Mouse (Mus musculus) intestine, embryonic 15.5 days (tissue): ENCODE data around the gene Scrn3. TPM values are rescaled to one million over a fixed set of nuclear protein-coding genes. Genes with fewer than 3 reads are reported as not detected.

Experiments
- ATAC-seq: fragments of 200-750 bp; cut with Nextera tagmentation; 2 replicates; pipeline ENCODE4 v1.8.0; 2017; ENCODE audit warnings: moderate TSS enrichment, moderate library complexity
- H3K27ac ChIP-seq: fragments of 300-500 bp; sonication (generic); 2 replicates; pipeline ENCODE4 v1.5.1; 2015; ENCODE audit warnings: mild to moderate bottlenecking, inconsistent platforms
- H3K27me3 ChIP-seq: fragments of 300-500 bp; sonication (generic); replicated peaks from 2 replicates; pipeline ENCODE4 v1.6.1; 2015; ENCODE audit warnings: inconsistent platforms
- H3K36me3 ChIP-seq: fragments of 300-500 bp; sonication (generic); 2 replicates; pipeline ENCODE4 v1.6.1; 2015; ENCODE audit warnings: inconsistent platforms
- H3K4me1 ChIP-seq: fragments of 300-500 bp; sonication (generic); replicated peaks from 2 replicates; pipeline ENCODE4 v1.6.1; 2015; ENCODE audit warnings: inconsistent platforms
- H3K4me2 ChIP-seq: fragments of 300-500 bp; sonication (generic); replicated peaks from 2 replicates; pipeline ENCODE4 v1.6.1; 2015; ENCODE audit warnings: mild to moderate bottlenecking, inconsistent platforms
- H3K4me3 ChIP-seq: fragments of 300-500 bp; sonication (generic); replicated peaks from 2 replicates; pipeline ENCODE4 v1.5.1; 2015; ENCODE audit warnings: inconsistent platforms
- H3K9ac ChIP-seq: fragments of 300-500 bp; sonication (generic); 2 replicates; pipeline ENCODE4 v1.6.1; 2015; ENCODE audit warnings: inconsistent platforms
- H3K9me3 ChIP-seq: fragments of 300-500 bp; sonication (generic); 2 replicates; pipeline ENCODE4 v1.6.1; 2016; ENCODE audit warnings: inconsistent platforms
- WGBS: fragments of 180-500 bp; shearing (Covaris S2); methylation state at CpG from one replicate; pipeline ENCODE4 v1.1.7; 2015; 5-methylcytosine and 5-hydroxymethylcytosine counted together
- polyA plus RNA-seq: library from polyadenylated mRNA; unstranded; fragments of >200 nt; fragmentation: Nextera tagmentation; extraction: Ambion mirVana; gene quantifications from 2 replicates; pipeline ENCODE4 v1.2.1, GENCODE M21; 2015

The Scrn3 gene
- polyA plus RNA-seq, 1 experiment from 2014 or later = 16.7 TPM

DNA sequence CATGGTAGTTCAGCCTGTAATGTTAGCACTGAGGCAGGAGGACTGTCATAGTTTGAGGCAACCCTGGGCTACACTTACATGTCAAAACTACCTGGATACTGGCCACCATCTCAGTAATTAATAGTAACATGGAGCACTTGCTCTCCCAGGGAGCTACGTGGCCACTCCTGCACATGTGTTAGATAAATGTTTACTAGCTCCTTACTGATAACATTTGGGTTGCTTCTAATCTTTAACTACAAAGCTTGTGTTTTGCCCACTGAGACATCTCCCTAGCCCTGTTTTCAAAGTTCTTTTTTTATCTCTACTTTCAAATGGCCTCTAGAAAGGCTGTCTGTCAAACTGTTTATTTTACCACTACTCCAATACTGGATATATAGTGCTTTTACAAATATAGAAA lies 10.4 kb upstream of the Scrn3 start:
- ATAC-seq = no peak
- no peak overlapping the region for H3K4me3 ChIP-seq
- peaks cover 8% of the 10 kb centered on the region; the same call in 1 of the 2 replicates for H3K36me3 ChIP-seq
- H3K27me3 ChIP-seq = no peaks in the 10 kb centered on the region
- no peak overlapping the region for H3K9ac ChIP-seq
- no peaks in the 10 kb centered on the region for H3K4me1 ChIP-seq
- no peak overlapping the region for H3K4me2 ChIP-seq
- WGBS = 42% methylated on average over 1 of the region's 1 CpGs
- H3K9me3 ChIP-seq = no peaks in the 10 kb centered on the region
- H3K27ac ChIP-seq = no peak overlapping the region

DNA sequence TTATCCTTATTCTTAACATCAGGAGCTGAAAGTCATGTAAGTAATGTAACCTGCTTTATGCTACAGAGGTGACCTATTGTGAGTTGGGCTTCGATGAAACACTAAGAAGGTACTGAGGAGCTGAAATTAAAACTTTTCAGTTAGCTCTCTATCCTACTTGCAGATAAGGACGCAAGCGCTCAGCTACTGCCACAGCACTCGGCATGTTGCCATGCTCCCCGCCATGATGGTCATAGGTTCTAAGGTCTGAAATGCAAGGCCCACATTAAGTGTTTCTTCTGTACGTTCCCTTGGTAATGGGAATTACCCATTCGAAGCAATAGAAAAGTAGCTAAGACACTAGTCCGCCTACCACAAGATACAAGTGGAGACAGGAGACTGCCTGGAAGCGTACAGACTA lies 9.7 kb upstream of the Scrn3 start:
- ATAC-seq = no peak
- Histone ChIP-seq H3K9ac (no peak overlapping the region), H3K4me1 (no peaks in the 10 kb centered on the region), H3K4me3 (no peak overlapping the region), H3K9me3 (no peaks in the 10 kb centered on the region), H3K27ac (no peak overlapping the region), H3K27me3 (no peaks in the 10 kb centered on the region), H3K4me2 (no peak overlapping the region), H3K36me3 (peaks cover 13% of the 10 kb centered on the region; the same call in 1 of the 2 replicates)
- 96% methylated on average over 9 of the region's 9 CpGs for WGBS

DNA sequence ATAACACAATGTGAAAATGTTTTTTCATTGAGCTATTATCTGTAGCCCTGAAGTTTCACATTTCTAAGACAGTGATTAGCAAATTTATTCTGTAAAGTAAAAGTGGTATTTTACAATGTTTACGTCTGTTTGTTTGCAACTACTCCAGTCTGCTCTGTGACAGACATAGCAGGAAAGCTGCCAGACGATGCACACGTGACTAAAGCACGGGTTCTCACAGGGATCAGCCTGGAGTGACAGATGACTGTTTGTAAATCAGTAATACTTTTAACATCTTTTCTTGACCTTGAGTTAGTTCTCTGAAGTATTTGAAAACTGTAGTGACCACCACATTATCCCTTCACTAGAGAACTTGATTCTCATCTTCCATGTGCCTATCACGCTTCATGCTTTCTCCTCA lies 7.9 kb upstream of the Scrn3 start:
- peaks cover 18% of the 10 kb centered on the region for H3K36me3 ChIP-seq
- H3K4me1 ChIP-seq = no peaks in the 10 kb centered on the region
- no peak overlapping the region for H3K9ac ChIP-seq
- ATAC-seq = no peak
- 79% methylated on average over 5 of the region's 5 CpGs for WGBS
- H3K4me2 ChIP-seq = no peak overlapping the region
- no peak overlapping the region for H3K4me3 ChIP-seq
- H3K9me3 ChIP-seq = no peaks in the 10 kb centered on the region
- H3K27me3 ChIP-seq = no peaks in the 10 kb centered on the region
- no peak overlapping the region for H3K27ac ChIP-seq

DNA sequence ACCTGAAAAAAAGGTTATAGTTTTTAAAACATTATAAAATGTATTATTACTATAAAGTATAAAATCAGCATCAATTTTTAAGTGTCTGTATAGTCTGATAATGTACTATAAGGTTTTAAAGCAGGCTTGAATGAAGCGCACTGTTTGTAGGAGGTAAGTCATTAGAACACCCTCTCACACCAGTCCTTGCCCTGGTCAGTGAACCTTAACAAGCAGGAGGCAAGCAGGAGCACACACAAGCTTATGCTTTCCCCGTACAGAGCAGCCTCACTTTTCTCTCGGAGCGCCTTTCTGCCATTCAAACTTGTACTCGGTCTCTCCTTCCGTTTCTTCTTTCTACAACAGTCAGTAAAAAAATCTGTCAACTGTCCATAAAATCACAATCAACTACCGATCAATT lies 6.4 kb upstream of the Scrn3 start:
- H3K4me3 ChIP-seq = no peak overlapping the region
- H3K9me3 ChIP-seq = no peaks in the 10 kb centered on the region
- no peak overlapping the region for H3K9ac ChIP-seq
- no peak overlapping the region for H3K27ac ChIP-seq
- no peaks in the 10 kb centered on the region for H3K27me3 ChIP-seq
- no peaks in the 10 kb centered on the region; the same call in 1 of the 2 replicates for H3K4me1 ChIP-seq
- no peak for ATAC-seq
- no peak overlapping the region for H3K4me2 ChIP-seq
- WGBS = 89% methylated on average over 7 of the region's 7 CpGs
- peaks cover 20% of the 10 kb centered on the region for H3K36me3 ChIP-seq

DNA sequence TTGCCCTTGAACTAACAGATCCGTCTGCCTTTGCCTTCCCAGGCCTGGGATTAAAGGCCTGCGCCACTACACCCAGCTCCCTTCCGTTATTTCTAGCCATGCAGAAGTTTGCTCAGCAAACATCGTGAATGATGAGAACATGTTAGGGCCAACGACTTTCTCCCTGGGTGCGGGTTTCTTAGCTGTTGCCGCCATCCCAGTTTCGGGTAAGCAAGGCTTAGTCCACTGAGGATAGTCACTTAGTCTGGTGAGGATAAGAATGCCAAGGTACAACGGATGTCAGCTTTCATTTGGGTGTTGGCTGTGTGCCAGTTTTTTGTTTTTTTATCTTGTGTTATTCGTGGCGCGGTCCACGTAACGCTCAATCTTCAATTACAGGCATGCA lies 708 bp downstream of the Scrn3 start:
- Histone ChIP-seq H3K4me1 (peaks cover 7% of the 10 kb centered on the region; the same call in 1 of the 2 replicates), H3K36me3 (peaks cover 6% of the 10 kb centered on the region; the same call in 1 of the 2 replicates), H3K9me3 (no peaks in the 10 kb centered on the region), H3K4me2 (peak overlapping the region; percentile 63), H3K27me3 (no peaks in the 10 kb centered on the region), H3K4me3 (peak overlapping the region; percentile 82), H3K27ac (peak overlapping the region; percentile 83), H3K9ac (peak overlapping the region; percentile 60)
- WGBS = 37% methylated on average over 14 of the region's 14 CpGs
- peak; percentile 74 for ATAC-seq

DNA sequence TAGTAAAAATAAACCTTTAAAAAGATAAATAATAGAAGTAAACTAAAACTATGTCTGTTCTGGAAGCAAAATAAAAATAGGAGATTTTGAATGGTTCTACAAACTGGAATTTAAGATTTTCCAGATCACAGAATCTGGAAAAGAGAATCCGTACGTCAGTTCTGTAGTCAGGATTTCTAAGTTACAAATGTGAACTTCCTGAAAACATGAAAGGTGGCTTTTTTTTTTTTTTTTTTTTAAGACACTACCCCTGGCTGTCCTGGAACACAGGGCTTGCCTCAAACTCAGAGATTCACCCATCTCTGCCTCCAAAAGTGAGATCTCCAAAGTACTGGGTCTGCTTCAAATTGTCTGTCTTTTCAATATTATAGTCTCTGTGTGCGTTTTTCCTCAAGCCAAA lies 1.9 kb downstream of the Scrn3 start:
- Histone ChIP-seq H3K36me3 (0 out of 2 replicates have a peak, but pooled peaks cover 2% of the 10 kb centered on the region), H3K27me3 (no peaks in the 10 kb centered on the region), H3K4me2 (no peak overlapping the region), H3K4me1 (peaks cover 7% of the 10 kb centered on the region; the same call in 1 of the 2 replicates), H3K9me3 (no peaks in the 10 kb centered on the region), H3K4me3 (no peak overlapping the region), H3K27ac (no peak overlapping the region), H3K9ac (no peak overlapping the region)
- no peak for ATAC-seq
- WGBS = 87% methylated on average over 3 of the region's 3 CpGs

DNA sequence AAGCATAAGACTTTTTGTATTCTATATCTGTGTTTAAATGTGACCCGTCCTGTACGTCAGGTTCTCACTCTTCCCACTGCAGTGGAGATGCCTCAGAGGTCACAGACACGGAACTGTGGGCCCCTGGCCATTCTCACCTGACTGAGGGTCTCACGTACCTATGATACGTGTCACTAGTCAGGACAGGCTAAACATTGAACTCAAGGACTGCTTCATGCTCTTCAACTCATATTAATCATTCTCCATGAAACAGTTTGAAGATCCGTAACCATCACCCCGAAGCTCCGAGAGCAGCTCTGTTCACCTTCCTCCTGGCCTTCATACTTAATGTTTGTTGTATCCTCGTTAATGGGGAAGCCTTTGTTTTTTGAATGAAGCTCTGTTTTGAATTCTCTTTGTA lies 5.0 kb downstream of the Scrn3 start:
- Histone ChIP-seq H3K4me2 (no peak overlapping the region), H3K27ac (no peak overlapping the region), H3K9me3 (no peaks in the 10 kb centered on the region), H3K36me3 (no peaks in the 10 kb centered on the region), H3K27me3 (no peaks in the 10 kb centered on the region), H3K4me3 (no peak overlapping the region), H3K4me1 (peaks cover 3% of the 10 kb centered on the region; the same call in 1 of the 2 replicates), H3K9ac (no peak overlapping the region)
- WGBS = 91% methylated on average over 9 of the region's 9 CpGs
- no peak for ATAC-seq

DNA sequence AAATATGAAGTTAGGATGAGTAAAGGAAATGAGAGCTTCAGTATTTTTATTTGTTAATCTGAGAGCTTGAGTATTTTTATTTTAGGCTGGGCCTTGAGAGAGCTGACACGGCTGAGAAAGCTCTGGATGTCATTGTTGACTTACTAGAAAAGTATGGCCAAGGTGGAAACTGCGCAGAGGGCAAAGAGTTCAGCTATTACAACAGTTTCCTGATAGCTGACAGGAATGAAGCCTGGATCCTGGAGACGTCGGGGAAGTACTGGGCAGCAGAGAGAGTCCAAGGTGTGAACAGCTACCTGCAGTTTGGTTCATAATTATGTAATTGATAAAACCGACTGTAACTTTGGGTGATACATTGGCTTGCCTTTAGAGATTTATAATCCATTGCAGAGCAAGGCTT lies 6.8 kb downstream of the Scrn3 start:
- no peaks in the 10 kb centered on the region for H3K4me1 ChIP-seq
- WGBS = 79% methylated on average over 5 of the region's 5 CpGs
- H3K27ac ChIP-seq = no peak overlapping the region
- no peak overlapping the region for H3K4me2 ChIP-seq
- no peak overlapping the region for H3K9ac ChIP-seq
- ATAC-seq = no peak
- H3K36me3 ChIP-seq = no peaks in the 10 kb centered on the region
- no peaks in the 10 kb centered on the region for H3K9me3 ChIP-seq
- no peaks in the 10 kb centered on the region for H3K27me3 ChIP-seq
- no peak overlapping the region for H3K4me3 ChIP-seq

DNA sequence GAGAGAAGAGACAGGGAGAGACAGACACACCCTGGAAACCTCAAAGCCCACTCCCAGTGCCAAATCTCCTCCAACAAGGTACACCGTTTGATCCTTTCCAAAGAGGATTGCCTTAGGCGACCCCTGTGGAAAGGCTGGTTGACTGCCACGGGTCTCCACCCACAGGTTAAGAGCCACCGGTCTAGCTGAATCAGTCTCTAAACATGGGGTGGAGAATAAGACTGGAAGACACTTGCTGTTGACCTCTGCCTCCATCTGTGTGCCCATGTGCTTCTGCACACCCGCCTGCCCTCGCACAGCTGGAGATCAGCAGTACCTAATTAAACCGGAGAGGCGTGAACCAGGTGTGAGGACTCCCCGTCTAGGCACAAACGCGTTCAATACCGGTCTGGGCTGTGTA lies 10.6 kb downstream of the Scrn3 start:
- H3K36me3 ChIP-seq = no peaks in the 10 kb centered on the region
- H3K9me3 ChIP-seq = no peaks in the 10 kb centered on the region
- H3K4me2 ChIP-seq = no peak overlapping the region
- no peaks in the 10 kb centered on the region for H3K27me3 ChIP-seq
- WGBS = 65% methylated on average over 12 of the region's 12 CpGs
- H3K4me1 ChIP-seq = no peaks in the 10 kb centered on the region
- no peak overlapping the region for H3K4me3 ChIP-seq
- H3K9ac ChIP-seq = no peak overlapping the region
- H3K27ac ChIP-seq = no peak overlapping the region
- no peak for ATAC-seq

DNA sequence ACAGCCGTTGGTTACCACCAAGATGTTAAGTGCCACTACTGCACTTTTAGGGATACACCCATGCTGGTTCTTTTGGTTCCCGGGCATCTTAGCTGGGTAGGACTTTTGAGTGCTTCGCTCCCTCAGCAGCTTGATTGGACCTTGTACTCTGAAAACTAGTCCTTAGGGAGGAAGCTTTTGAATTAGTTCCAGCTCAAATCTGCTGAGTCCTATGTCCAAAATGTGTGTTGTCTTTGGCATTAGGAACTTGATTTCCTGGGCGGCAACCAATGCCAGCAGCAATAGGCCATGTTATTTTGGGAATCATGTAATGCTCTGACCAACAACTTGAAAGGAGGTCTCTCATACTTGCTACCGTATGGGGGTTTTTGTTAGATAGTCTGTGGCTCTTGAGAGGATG lies 13.5 kb downstream of the Scrn3 start:
- 89% methylated on average over 5 of the region's 5 CpGs for WGBS
- no peak for ATAC-seq
- H3K27ac ChIP-seq = no peak overlapping the region
- no peaks in the 10 kb centered on the region for H3K4me1 ChIP-seq
- H3K4me2 ChIP-seq = no peak overlapping the region
- H3K9me3 ChIP-seq = no peaks in the 10 kb centered on the region
- no peaks in the 10 kb centered on the region for H3K27me3 ChIP-seq
- H3K36me3 ChIP-seq = no peaks in the 10 kb centered on the region
- no peak overlapping the region for H3K4me3 ChIP-seq
- H3K9ac ChIP-seq = no peak overlapping the region

DNA sequence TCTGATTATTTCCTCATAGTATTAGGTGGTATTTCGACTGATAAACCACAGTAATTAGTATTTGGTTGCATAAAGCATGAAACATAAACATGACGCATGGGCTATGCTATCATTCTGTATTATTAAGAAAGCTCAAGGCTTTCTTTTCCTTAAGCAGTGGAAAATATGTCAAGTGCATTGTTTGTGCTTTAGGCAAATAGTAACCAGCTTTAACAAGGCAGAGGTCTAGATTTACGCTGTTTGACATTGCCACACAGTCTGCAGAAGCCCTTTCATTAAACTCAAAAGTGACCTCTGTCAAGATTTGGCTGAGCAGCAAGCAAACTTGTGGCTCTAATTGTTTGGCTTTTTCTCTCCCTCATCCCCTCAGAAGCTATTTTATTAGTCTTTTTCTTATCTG lies 23.5 kb downstream of the Scrn3 start:
- ATAC-seq = no peak
- H3K27ac ChIP-seq = no peak overlapping the region

DNA sequence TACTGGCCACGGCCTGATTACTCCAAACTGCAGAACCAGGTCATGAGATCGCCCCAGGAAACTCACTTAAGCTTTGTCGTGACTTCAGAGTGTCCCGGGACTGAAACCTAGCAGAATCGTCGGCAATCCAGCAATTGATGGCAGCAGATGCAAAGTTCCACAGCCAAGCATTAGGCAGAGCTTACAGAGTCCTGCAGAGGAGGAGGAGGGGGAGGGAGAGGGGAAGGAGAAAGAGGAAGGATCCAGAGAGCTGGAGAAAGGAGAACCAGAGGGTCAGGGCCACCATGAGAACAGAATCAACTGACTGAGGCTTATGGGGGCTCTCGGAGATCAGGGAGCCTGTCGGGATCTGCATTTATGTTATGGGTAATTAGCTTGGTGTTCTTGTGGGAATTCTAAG lies 26.0 kb downstream of the Scrn3 start:
- no peak overlapping the region for H3K27ac ChIP-seq
- no peak overlapping the region for H3K4me3 ChIP-seq
- WGBS = 74% methylated on average over 8 of the region's 8 CpGs
- H3K9ac ChIP-seq = no peak overlapping the region
- no peak overlapping the region for H3K4me2 ChIP-seq
- no peaks in the 10 kb centered on the region for H3K36me3 ChIP-seq
- H3K27me3 ChIP-seq = no peaks in the 10 kb centered on the region
- ATAC-seq = no peak
- H3K4me1 ChIP-seq = no peaks in the 10 kb centered on the region
- no peaks in the 10 kb centered on the region for H3K9me3 ChIP-seq

More for the DNA sequence above, 23.5 kb downstream of the Scrn3 start:
- H3K4me2 ChIP-seq = no peak overlapping the region
- no peaks in the 10 kb centered on the region for H3K36me3 ChIP-seq
- no peaks in the 10 kb centered on the region for H3K9me3 ChIP-seq
- no peak overlapping the region for H3K9ac ChIP-seq
- H3K27me3 ChIP-seq = no peaks in the 10 kb centered on the region
- H3K4me1 ChIP-seq = no peaks in the 10 kb centered on the region
- WGBS = 82% methylated on average over 3 of the region's 3 CpGs
- no peak overlapping the region for H3K4me3 ChIP-seq

DNA sequence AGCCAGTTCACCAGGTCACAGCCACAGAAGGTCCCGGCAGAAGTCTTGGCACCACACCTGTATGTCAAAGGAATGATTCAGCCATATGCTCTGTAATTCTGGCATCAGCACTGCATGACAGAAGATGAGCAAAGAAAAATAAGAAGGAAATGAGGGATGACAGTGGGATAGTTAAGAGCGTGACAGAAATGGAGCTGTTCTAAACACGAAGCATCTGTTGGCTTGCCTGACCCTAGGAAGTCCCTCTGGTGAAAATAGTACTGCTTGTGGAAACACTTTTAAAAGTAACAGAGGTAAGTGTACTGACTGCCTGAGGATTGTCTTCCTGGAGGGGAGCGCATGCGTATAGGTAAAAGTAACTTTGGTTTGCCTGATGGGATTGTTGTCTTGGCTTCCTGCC lies 31.3 kb downstream of the Scrn3 start:
- no peak overlapping the region for H3K4me2 ChIP-seq
- no peaks in the 10 kb centered on the region for H3K9me3 ChIP-seq
- no peak overlapping the region for H3K4me3 ChIP-seq
- no peaks in the 10 kb centered on the region for H3K36me3 ChIP-seq
- no peaks in the 10 kb centered on the region for H3K4me1 ChIP-seq
- 92% methylated on average over 5 of the region's 5 CpGs for WGBS
- H3K27ac ChIP-seq = no peak overlapping the region
- no peak for ATAC-seq
- no peak overlapping the region for H3K9ac ChIP-seq
- H3K27me3 ChIP-seq = no peaks in the 10 kb centered on the region
